Mouse (Mus musculus) small intestine, adult 2 months (tissue): ENCODE data around the gene Krtcap2. TPM values are rescaled to one million over a fixed set of nuclear protein-coding genes. Genes with fewer than 3 reads are reported as not detected.

Source experiments
- H3K27ac ChIP-seq: fragments of 200-500 bp; 2 replicates; pipeline ENCODE4 v1.5.1; 2012; ENCODE audit warnings: low read depth, low read length, control low read depth, inconsistent platforms; ENCODE audit not compliant: insufficient read depth
- H3K27me3 ChIP-seq: fragments of 200-500 bp; 2 replicates; pipeline ENCODE4 v1.6.1; 2012; ENCODE audit warnings: mild to moderate bottlenecking, moderate library complexity, low read length, inconsistent platforms; ENCODE audit not compliant: control insufficient read depth, insufficient read depth
- H3K36me3 ChIP-seq: fragments of 200-500 bp; 2 replicates; pipeline ENCODE4 v1.6.1; 2012; ENCODE audit warnings: mild to moderate bottlenecking, low read length, control low read depth, inconsistent platforms; ENCODE audit not compliant: control insufficient read depth, insufficient read depth
- H3K4me1 ChIP-seq: fragments of 200-500 bp; 2 replicates; pipeline ENCODE4 v1.6.1; 2012; ENCODE audit warnings: low read length, inconsistent platforms, mixed read lengths; ENCODE audit not compliant: control insufficient read depth, insufficient read depth, insufficient read length
- H3K4me3 ChIP-seq: fragments of 200-500 bp; 2 replicates; pipeline ENCODE4 v1.5.1; 2012; ENCODE audit warnings: low read depth, mild to moderate bottlenecking, control low read depth, inconsistent platforms, low read length, moderate library complexity
- CTCF ChIP-seq: fragments of 200-500 bp; IDR thresholded peaks from 2 replicates; pipeline ENCODE4 v1.5.1; 2012; ENCODE audit warnings: low read depth, mild to moderate bottlenecking, control low read depth, inconsistent platforms, low read length, moderate library complexity, mixed read lengths; ENCODE audit not compliant: insufficient replicate concordance, insufficient read length; ENCODE audit errors: extremely low read depth
- POLR2A ChIP-seq: fragments of 200-500 bp; IDR thresholded peaks from 2 replicates; pipeline ENCODE4 v1.6.1; 2012; ENCODE audit warnings: low read depth, mild to moderate bottlenecking, control low read depth, inconsistent platforms, low read length, moderate library complexity
- WGBS: fragments of 180-500 bp; shearing (Covaris S2); methylation state at CpG from one replicate; pipeline ENCODE4 v1.1.7; 2018; 5-methylcytosine and 5-hydroxymethylcytosine counted together
- polyA plus RNA-seq: library from polyadenylated mRNA; depleted of rRNA; stranded (reverse); fragments of >200 nt; gene quantifications from 2 replicates; pipeline ENCODE4 v1.2.3, GENCODE M21; 2012

Gene Krtcap2
- polyA plus RNA-seq, 1 experiment: 182 TPM

DNA sequence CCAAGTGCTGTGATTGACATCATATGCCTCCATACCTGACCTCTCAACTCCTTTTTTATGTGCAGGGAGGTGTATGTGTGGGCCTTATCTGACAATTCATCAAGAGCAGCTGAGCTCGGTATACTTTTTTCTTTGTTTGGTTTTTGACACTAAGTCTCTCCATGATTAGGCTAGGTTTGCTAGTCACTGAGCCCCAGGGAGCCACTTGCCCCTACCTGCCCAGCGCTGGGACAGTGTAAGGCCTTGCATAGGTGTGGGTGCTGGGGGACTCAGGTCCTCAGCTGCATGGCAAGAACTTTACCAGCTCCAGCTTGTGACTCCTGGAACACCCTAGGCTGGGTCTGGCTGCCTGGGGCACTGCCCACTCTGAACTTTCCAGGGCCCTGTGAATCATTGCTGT is 39.1 kb upstream of the Krtcap2 start:
- Histone ChIP-seq H3K4me1 (peaks cover 4% of the 10 kb centered on the region; the same call in 1 of the 2 replicates), H3K27ac (no peak overlapping the region), H3K27me3 (no peaks in the 10 kb centered on the region), H3K36me3 (peaks cover 63% of the 10 kb centered on the region), H3K4me3 (no peak overlapping the region)
- TF ChIP-seq POLR2A (no peak), CTCF (no peak)
- WGBS: 67% methylated on average over 2 of the region's 2 CpGs

DNA sequence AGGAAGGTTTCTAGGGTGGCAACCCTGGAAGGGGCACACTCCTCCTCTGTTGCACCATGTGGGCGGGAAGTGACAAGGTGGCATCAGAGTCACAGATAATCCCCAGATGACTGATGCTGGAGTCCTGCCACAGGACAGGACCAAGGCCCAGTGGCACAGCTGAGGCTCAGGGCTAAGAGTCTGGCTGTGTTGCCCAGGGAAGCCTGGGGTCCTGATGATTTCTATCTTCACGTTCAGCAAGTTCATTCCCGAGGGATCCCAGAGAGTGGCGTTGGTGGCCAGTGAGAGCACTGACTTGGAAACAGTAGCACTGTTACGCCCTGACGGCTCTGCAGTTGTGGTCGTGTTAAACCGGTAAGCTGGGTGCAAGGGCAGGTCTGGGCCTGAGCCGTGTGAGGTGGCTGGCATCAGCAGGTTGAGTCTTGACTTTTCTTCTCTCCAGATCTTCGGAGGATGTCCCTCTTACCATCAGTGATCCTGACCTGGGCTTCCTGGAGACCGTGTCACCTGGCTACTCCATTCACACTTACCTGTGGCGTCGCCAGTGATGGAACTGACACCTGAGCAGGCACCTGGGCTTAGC is 37.6 kb upstream of the Krtcap2 start:
- Histone ChIP-seq H3K4me3 (no peak overlapping the region), H3K4me1 (peaks cover 6% of the 10 kb centered on the region; the same call in 1 of the 2 replicates), H3K36me3 (peaks cover 63% of the 10 kb centered on the region), H3K27ac (no peak overlapping the region), H3K27me3 (no peaks in the 10 kb centered on the region)
- 88% methylated on average over 13 of the region's 13 CpGs for WGBS
- TF ChIP-seq POLR2A (no peak), CTCF (no peak)

DNA sequence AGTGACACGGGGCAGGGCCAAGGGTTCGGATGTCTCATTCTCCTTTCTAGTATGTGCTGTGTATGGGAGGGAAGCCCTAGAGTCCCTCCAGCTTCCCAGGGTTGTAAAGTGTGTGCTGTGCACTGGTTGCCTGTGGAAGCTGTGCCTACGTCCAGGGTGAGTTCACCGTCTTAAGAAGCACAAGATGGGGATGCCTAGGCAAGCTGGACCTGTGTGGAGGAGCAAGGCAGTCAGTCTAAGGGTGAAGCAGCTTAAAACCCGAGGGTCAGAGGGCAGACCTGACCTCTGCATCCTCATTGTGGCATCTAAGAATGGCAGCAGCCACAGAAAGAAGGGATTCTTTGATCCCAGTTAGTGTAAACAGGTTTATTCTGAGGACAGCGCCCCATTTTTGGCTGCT is 37.0 kb upstream of the Krtcap2 start:
- TF ChIP-seq POLR2A (no peak), CTCF (no peak)
- Histone ChIP-seq H3K36me3 (peaks cover 63% of the 10 kb centered on the region), H3K27me3 (no peaks in the 10 kb centered on the region), H3K27ac (no peak overlapping the region), H3K4me3 (no peak overlapping the region), H3K4me1 (peaks cover 3% of the 10 kb centered on the region; the same call in 1 of the 2 replicates)
- 85% methylated on average over 6 of the region's 6 CpGs for WGBS

DNA sequence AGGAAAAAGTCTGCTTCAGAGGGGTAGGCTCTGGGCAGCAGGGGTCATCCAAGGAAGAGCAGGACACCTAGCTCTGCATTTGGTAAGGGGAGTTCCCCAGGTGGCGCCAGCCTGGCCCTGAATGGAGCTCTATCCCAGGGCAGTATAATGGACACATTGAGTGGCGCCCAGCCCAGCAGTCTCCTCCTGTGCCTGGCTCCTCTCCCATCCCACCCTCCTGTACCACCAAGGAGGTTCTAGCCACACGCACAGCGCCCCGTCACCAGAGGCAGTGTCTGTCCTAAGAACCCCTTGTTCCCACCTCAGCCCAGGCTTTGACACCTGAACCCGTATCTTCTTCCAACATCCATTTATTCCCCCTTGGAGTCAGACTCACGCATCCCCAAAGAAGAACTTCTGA is 36.0 kb upstream of the Krtcap2 start:
- peaks cover 56% of the 10 kb centered on the region for H3K36me3 ChIP-seq
- no peak overlapping the region for H3K27ac ChIP-seq
- TF ChIP-seq CTCF (no peak), POLR2A (no peak)
- 93% methylated on average over 7 of the region's 7 CpGs for WGBS
- no peak overlapping the region for H3K4me3 ChIP-seq
- no peaks in the 10 kb centered on the region for H3K27me3 ChIP-seq
- H3K4me1 ChIP-seq: peaks cover 3% of the 10 kb centered on the region; the same call in 1 of the 2 replicates

DNA sequence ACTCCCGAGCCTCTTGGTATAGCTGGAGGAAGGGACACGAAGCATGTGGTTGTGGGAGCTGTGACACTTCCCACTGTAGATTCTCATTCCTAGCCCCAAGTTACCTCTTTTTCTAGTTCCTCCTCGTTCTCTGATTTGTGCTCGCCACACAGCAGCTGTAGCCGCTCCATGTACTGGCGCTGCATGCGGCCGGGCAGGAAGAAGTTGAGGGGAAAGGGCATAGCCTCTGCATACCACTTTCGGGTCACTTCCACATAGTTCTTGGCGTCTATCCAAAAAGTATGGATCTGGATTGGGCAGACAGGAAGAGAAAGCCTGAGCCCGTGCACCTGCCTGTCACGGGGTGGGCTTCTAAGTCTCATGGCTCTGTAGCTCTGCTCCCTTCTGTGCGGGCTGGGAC is 35.6 kb upstream of the Krtcap2 start:
- no peak overlapping the region for H3K4me3 ChIP-seq
- no peak overlapping the region for H3K27ac ChIP-seq
- WGBS: 63% methylated on average over 13 of the region's 13 CpGs
- peaks cover 51% of the 10 kb centered on the region for H3K36me3 ChIP-seq
- H3K4me1 ChIP-seq: peaks cover 3% of the 10 kb centered on the region; the same call in 1 of the 2 replicates
- H3K27me3 ChIP-seq: no peaks in the 10 kb centered on the region
- TF ChIP-seq POLR2A (no peak), CTCF (no peak)

DNA sequence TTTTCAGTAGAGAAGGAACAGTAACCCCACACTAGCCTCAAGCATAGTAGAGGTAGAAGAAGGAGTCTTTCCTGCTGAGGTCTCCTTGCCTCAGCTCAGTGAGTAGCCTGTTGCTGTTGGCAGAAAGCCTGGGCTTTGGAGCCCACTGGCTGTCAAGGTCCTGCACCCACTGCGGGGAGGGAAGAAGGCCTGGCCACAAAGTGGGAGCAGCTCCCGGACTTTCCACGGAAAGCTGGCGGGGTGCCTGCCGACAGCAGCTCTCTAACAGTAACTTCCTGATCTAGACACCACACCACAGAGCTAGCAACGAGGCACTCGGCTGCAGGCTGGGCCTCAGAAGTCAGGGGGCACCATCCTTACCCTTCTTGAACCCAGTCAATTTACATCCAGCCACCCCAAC is 35.0 kb upstream of the Krtcap2 start:
- Histone ChIP-seq H3K4me1 (peaks cover 3% of the 10 kb centered on the region; the same call in 1 of the 2 replicates), H3K4me3 (no peak overlapping the region), H3K36me3 (peaks cover 46% of the 10 kb centered on the region), H3K27ac (no peak overlapping the region), H3K27me3 (no peaks in the 10 kb centered on the region)
- no peak for TF ChIP-seq CTCF
- 59% methylated on average over 7 of the region's 7 CpGs for WGBS

DNA sequence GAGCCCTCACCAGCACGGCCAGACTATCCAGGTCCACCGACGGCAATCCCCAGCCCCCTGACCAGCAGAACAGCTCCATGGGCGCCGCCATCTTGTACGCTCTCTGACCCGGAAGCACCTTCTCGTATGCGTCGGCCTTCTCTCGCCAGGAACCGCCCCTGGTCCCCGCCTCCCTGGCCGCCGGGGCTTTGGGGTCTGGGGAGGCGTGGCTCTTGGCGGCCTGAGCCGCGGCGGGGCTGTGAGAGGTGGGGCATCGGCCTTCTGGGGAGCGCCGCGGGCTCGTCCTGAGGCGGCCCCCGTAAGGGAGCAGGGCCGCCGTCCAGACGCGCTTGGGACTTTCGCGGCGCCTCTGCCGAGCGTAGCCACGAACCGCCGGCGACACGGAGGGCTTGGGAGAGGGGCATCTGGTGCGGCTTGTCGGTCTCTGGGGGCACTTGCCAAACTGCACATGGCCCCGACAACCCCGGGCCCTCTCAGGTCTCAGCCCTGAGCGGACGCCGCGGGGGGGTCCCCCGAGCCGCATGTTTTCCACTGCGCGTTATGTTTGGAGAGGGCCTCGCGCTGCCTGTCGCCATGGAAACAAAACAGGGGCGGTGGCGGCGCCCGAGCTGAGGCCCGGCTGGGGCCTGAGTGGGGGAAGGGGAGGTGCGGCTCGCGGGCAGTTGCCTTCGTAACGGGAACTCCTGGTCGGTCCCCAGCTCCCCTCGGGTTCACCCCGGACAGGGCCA is 31.8 kb upstream of the Krtcap2 start:
- Histone ChIP-seq H3K36me3 (peaks cover 15% of the 10 kb centered on the region), H3K4me1 (peaks cover 3% of the 10 kb centered on the region; the same call in 1 of the 2 replicates), H3K27me3 (no peaks in the 10 kb centered on the region), H3K27ac (peak overlapping the region; percentile 73), H3K4me3 (peak overlapping the region; percentile 72)
- TF ChIP-seq POLR2A (peak; percentile 54; the same call in 1 of the 2 replicates), CTCF (no peak)
- under 1% methylated on average over 69 of the region's 69 CpGs for WGBS
